In genomic region chr6:72254588-72255075, GRCm38 (mm10) we compare ENCODE assay signal across 11 mouse cellular contexts. TPM values are rescaled to one million over a fixed set of nuclear protein-coding genes. Genes with fewer than 3 reads are reported as not detected.
A peak's percentile ranks its signal among the peaks of the same experiment; 100 is the strongest.
DNase-seq lines count a peak whose midpoint lies in the region; ATAC-seq and TF ChIP-seq lines count a peak whose summit lies in the region.
"Had no signal": no experiment of that assay in that cellular context is flagged by ENCODE, and none has a peak within 500 bp of the region (broad histone marks: within the 10 kb centered on the region; RNA-seq: fewer than 3 reads in every experiment).

No protein-coding gene starts in this region.

- no peak for TF ChIP-seq CTCF in lung, embryonic 14.5 days (IDR thresholded peaks at IDR 0.05; ENCODE audit: low read depth)

- DNase-seq in lung, embryonic 14.5 days: no peak
- no peak for DNase-seq in lung, postnatal 14 days
- DNase-seq in urinary bladder, postnatal 25 days (ENCODE audit: low spot score): no peak
- no peak for DNase-seq in embryo, embryonic 11 days
- DNase-seq: kidney, postnatal 36 days; right cerebral cortex, postnatal 25 days had no signal

- no peaks in the 10 kb centered on the region for H3K4me1 ChIP-seq in lung, embryonic 14.5 days (ENCODE audit: insufficient read depth)
- H3K4me1 ChIP-seq in forebrain, embryonic 15.5 days: peaks cover 11% of the 10 kb centered on the region; the same call in 1 of the 2 replicates
- peaks cover 29% of the 10 kb centered on the region for H3K4me1 ChIP-seq in heart, embryonic 15.5 days (replicated peaks)
- H3K4me1 ChIP-seq in midbrain, embryonic 13.5 days (replicated peaks): peaks cover 14% of the 10 kb centered on the region

- peak; percentile 72; the same call in 1 of the 2 replicates for ATAC-seq in lung, embryonic 14.5 days (ENCODE audit: insufficient read depth)
- peak; percentile 58 for ATAC-seq in forebrain, embryonic 15.5 days (replicated peaks)
- peak; percentile 54 for ATAC-seq in heart, embryonic 15.5 days (replicated peaks; ENCODE audit: insufficient number of reproducible peaks, insufficient read depth, low FRiP score, low read depth)
- peak; percentile 74 for ATAC-seq in midbrain, embryonic 13.5 days
- no peak for ATAC-seq in erythroblast, adult 5-6 weeks (replicated peaks; ENCODE audit: low FRiP score, poor library complexity, severe bottlenecking)

- 43% methylated on average over 10 of the region's 10 CpGs for WGBS in lung, embryonic 14.5 days
- 58% methylated on average over 10 of the region's 10 CpGs for WGBS in forebrain, embryonic 15.5 days
- 40% methylated on average over 10 of the region's 10 CpGs for WGBS in heart, embryonic 15.5 days
- 57% methylated on average over 10 of the region's 10 CpGs for WGBS in midbrain, embryonic 13.5 days

- no peak overlapping the region for H3K27ac ChIP-seq in lung, embryonic 14.5 days (ENCODE audit: low read depth)
- H3K27ac ChIP-seq in forebrain, embryonic 15.5 days (replicated peaks): 0 out of 2 replicates have a peak overlapping the region, but pooled peaks have one; percentile 31
- peak overlapping the region; percentile 61 for H3K27ac ChIP-seq in heart, embryonic 15.5 days
- no peak overlapping the region for H3K27ac ChIP-seq in midbrain, embryonic 13.5 days
- H3K27ac ChIP-seq: macrophage had no signal

- no peak overlapping the region for H3K4me3 ChIP-seq in lung, embryonic 14.5 days (ENCODE audit: low read depth, low read length)
- no peak overlapping the region for H3K4me3 ChIP-seq in forebrain, embryonic 15.5 days
- H3K4me3 ChIP-seq in heart, embryonic 15.5 days: no peak overlapping the region
- no peak overlapping the region for H3K4me3 ChIP-seq in midbrain, embryonic 13.5 days (replicated peaks)

- H3K9me3 ChIP-seq in lung, embryonic 14.5 days (ENCODE audit: low read depth, low read length): no peaks in the 10 kb centered on the region
- no peaks in the 10 kb centered on the region for H3K9me3 ChIP-seq in forebrain, embryonic 15.5 days
- no peaks in the 10 kb centered on the region for H3K9me3 ChIP-seq in heart, embryonic 15.5 days (replicated peaks)
- no peaks in the 10 kb centered on the region for H3K9me3 ChIP-seq in midbrain, embryonic 13.5 days

- H3K27me3 ChIP-seq in lung, embryonic 14.5 days (ENCODE audit: insufficient read depth, low read length): no peaks in the 10 kb centered on the region
- H3K27me3 ChIP-seq in forebrain, embryonic 15.5 days: no peaks in the 10 kb centered on the region
- no peaks in the 10 kb centered on the region for H3K27me3 ChIP-seq in heart, embryonic 15.5 days
- H3K27me3 ChIP-seq in midbrain, embryonic 13.5 days: no peaks in the 10 kb centered on the region

- no peak overlapping the region for H3K9ac ChIP-seq in lung, embryonic 14.5 days
- H3K9ac ChIP-seq in forebrain, embryonic 15.5 days (replicated peaks): no peak overlapping the region
- no peak overlapping the region for H3K9ac ChIP-seq in heart, embryonic 15.5 days
- H3K9ac ChIP-seq in midbrain, embryonic 13.5 days (replicated peaks): no peak overlapping the region

- H3K36me3 ChIP-seq in lung, embryonic 14.5 days (ENCODE audit: insufficient read depth): no peaks in the 10 kb centered on the region
- no peaks in the 10 kb centered on the region for H3K36me3 ChIP-seq in forebrain, embryonic 15.5 days
- H3K36me3 ChIP-seq in heart, embryonic 15.5 days: no peaks in the 10 kb centered on the region
- no peaks in the 10 kb centered on the region for H3K36me3 ChIP-seq in midbrain, embryonic 13.5 days

- no peak overlapping the region for H3K4me2 ChIP-seq in lung, embryonic 14.5 days
- H3K4me2 ChIP-seq in forebrain, embryonic 15.5 days (replicated peaks): no peak overlapping the region
- no peak overlapping the region for H3K4me2 ChIP-seq in heart, embryonic 15.5 days
- H3K4me2 ChIP-seq in midbrain, embryonic 13.5 days (replicated peaks): no peak overlapping the region

RNA-seq across cellular contexts. Expression of gene Atoh8, which starts 19.3 kb away (rescaled TPM):
- 18.7 and 19.3 TPM in 2 replicates for polyA plus RNA-seq in lung, embryonic 14.5 days (2014; fragmentation: Nextera tagmentation; extraction: Ambion mirVana)
- polyA plus RNA-seq in forebrain, embryonic 15.5 days (2015; fragmentation: Nextera tagmentation; extraction: Ambion mirVana): 2.7 and 3.6 TPM in 2 replicates
- 14.0 and 17.4 TPM in 2 replicates for polyA plus RNA-seq in heart, embryonic 15.5 days (2015; fragmentation: Nextera tagmentation; extraction: Ambion mirVana)
- polyA plus RNA-seq in midbrain, embryonic 13.5 days (2015; fragmentation: Nextera tagmentation; extraction: Ambion mirVana): 2.2 and 3.8 TPM in 2 replicates
- total RNA-seq in erythroblast, adult 5-6 weeks (2015; ENCODE audit: low replicate concordance): not detected in 2 replicates
- not detected in 2 replicates for total RNA-seq in erythroblast, adult 5-6 weeks (2017; ENCODE audit: low replicate concordance)
- polyA plus RNA-seq: macrophage had no signal

RNA-seq across cellular contexts. Expression of gene Sftpb, which starts 49.8 kb away (rescaled TPM):
- 30.4 and 33.5 TPM in 2 replicates for polyA plus RNA-seq in lung, embryonic 14.5 days (2014; fragmentation: Nextera tagmentation; extraction: Ambion mirVana)
- polyA plus RNA-seq in forebrain, embryonic 15.5 days (2015; fragmentation: Nextera tagmentation; extraction: Ambion mirVana): 0.15 TPM in 1 of 2 replicates, not detected in the other
- polyA plus RNA-seq in heart, embryonic 15.5 days (2015; fragmentation: Nextera tagmentation; extraction: Ambion mirVana): 2.1 and 6.4 TPM in 2 replicates
- polyA plus RNA-seq in midbrain, embryonic 13.5 days (2015; fragmentation: Nextera tagmentation; extraction: Ambion mirVana): not detected in 2 replicates
- total RNA-seq in erythroblast, adult 5-6 weeks (2015; ENCODE audit: low replicate concordance): not detected in 2 replicates
- total RNA-seq in erythroblast, adult 5-6 weeks (2017; ENCODE audit: low replicate concordance): 1.6 TPM in 1 of 2 replicates, not detected in the other
- polyA plus RNA-seq: macrophage had no signal

Comparison
In these comparisons a context has a peak if more than half of its experiments do, and no peak if none do; other contexts are left out.
1. H3K27ac ChIP-seq: peak in forebrain, embryonic 15.5 days (single experiment) and heart, embryonic 15.5 days (single experiment); none in lung, embryonic 14.5 days (single experiment) and midbrain, embryonic 13.5 days (single experiment).